Mouse (Mus musculus) liver, adult 2 months (tissue): ENCODE measurements around the gene Vars2.

Experiments
- CTCF ChIP-seq: fragments of 200-500 bp; IDR thresholded peaks from 2 replicates; pipeline ENCODE4 v1.5.1; 2011; ENCODE audit warnings: low read depth, low read length, control low read depth
- POLR2A ChIP-seq: fragments of 200-500 bp; IDR thresholded peaks from 2 replicates; pipeline ENCODE4 v1.6.1; 2011; ENCODE audit warnings: low read length, control low read depth; ENCODE audit not compliant: insufficient read depth; ENCODE audit errors: extremely low read depth

DNA sequence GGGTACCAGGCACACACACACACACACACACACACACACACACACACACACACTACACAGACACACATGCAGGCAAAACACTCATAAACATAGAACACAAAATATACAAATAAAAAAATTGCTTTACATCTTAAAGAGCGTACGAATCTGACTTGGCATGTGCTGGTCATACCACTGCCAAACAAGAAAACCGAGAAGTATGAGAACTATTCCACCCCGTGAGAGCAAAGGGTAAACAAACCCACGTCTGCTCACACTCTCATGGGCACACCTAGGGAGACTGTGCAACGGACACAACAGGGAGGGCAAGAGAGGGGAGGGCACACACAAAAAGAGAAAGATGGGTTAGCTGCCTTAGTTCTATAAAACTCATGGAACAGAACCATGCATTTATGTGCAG lies 29.3 kb upstream of the Vars2 start:
- TF ChIP-seq POLR2A (no peak), CTCF (no peak)
